Mouse (Mus musculus) megakaryocyte, embryonic 14.5 days (primary cell): ENCODE measurements around the gene Susd4.

Source experiments
- FLI1 ChIP-seq: IDR thresholded peaks from 2 replicates; pipeline ENCODE4 v1.6.1; 2012; ENCODE audit warnings: low read length, inconsistent platforms, mixed read lengths
- GATA1 ChIP-seq: IDR thresholded peaks from 3 replicates; pipeline ENCODE4 v1.6.1; 2012; ENCODE audit warnings: mixed read lengths, low read length, inconsistent platforms, borderline replicate concordance

DNA sequence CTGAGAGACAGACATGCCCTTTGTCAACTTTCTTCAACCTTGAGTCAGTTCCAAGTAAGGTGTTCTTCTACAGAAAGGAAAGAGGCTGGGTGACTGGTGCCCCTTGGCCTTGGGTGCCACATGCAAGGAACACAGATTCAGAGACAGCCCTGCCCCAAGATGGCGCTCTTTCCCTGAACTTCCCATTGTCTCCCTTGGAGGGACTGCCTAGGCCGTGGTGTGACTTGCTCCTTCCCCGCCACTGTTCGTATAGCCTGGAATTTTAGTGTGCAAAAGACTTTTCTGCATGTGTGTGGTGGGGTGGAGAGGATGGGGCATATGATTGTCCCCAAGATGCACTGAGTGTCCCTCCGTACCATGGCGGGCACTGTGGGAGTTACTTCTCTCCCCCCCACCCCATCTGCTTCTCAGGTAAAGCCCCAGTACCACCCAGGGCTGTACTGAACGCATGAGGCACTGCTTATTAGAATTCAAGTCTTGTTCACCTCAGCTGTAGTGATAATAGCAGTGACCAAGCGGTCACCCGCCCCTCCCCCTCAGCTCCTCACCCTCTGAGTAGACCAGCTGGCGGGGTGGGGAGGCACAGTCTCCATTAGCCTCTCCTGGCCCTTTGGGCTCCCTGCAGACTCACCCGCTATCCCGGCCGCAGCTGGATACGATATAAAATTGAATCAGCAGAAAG lies 104.9 kb downstream of the Susd4 start:
- TF ChIP-seq GATA1 = no peak
- no peak for TF ChIP-seq FLI1
